Mouse (Mus musculus) layer of hippocampus, adult 9-10 months (tissue): ENCODE data around the gene Bpnt1.

ENCODE experiments used
- DNase-seq: peaks from one replicate; pipeline ENCODE4 v3.0.0; 2022; ENCODE audit warnings: low spot score

Bpnt1 gene

DNA sequence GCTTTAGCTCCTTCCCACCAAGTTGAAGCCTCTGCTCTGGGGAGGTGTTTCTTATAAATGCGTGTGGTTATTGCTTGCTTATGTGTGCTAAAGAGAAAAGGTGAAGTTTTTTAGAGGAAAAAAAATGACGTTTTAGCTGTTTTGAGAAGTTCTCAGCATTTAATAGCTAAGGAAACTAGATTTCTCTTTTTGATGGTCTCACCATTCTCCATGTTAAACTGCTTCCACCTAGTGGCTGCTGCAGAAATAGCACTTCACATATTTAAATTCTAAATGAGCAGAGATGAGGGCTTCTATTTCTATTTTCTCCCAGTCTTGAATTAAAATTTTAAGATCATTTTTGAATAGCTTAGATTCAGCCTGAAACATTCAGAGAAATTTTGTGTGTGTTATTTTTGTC lies 72.1 kb downstream of the Bpnt1 start:
- no peak for DNase-seq

DNA sequence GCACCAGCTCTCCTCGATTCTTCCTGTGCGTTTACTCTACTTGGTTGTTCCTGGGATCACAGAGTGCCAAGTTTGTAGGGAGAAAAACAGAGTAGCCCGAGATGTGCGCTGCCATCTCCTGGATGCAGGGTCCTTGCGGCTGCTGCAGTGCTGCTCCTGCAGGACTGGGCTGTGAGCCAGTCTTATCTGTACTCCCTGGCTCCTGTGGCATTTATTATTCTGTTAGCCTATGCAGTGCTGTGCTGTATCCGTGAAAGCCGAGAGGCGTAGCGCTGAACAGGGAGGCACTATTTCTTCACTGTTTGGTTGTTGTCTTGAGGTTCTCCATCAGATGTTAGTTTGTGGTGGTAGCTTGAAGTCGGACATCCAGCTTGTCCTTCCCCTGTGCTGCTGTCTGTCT lies 74.0 kb downstream of the Bpnt1 start:
- no peak for DNase-seq
